Mouse (Mus musculus): Measurements from ENCODE around the gene Lonrf2. TPM values are rescaled to one million over a fixed set of nuclear protein-coding genes. Genes with fewer than 3 reads are reported as not detected.

Lonrf2 gene
- total and polyA plus RNA-seq, 3 experiments: not detected

DNA sequence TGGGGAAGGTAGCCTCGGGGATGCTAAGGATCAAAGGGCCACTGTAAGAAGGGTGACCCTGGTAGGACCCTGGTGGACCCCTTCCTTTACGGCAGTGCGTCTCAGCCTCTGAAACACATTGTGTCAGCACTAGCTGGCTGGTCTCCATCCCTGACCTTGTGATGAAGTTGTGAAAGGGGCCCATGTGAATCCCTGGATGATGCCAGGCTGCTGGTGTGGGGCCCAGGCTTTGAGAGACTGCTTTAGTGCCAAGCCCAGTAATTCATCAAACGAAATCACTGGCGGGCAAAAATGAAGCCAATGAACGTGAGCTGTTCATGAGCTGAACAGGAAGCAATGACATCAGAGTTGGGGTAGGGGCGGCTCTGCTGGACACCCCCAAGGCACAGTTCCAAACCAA lies 50.2 kb downstream of the Lonrf2 start:
- H3K9ac ChIP-seq (ENCODE audit: insufficient read depth, low read depth): no peak overlapping the region
- H3K27me3 ChIP-seq (replicated peaks): no peaks in the 10 kb centered on the region
- no peaks in the 10 kb centered on the region for H3K36me3 ChIP-seq (replicated peaks in 1 of 2; ENCODE audit: control insufficient read depth in 1 of 2, insufficient read depth in 1 of 2, low read length in 1 of 2)
- dilution Hi-C loops (cut with MboI; ENCODE audit: extremely low pct_ligation_motif_present, extremely low pct_unique_long_range_greater_than_20kb, low sequenced_read_pairs): no loop called here
- in situ Hi-C loops (cut with MboI; ENCODE audit: low pct_ligation_motif_present, low pct_unique_long_range_greater_than_20kb, low sequenced_read_pairs): loop anchor here (5.0 to 10.0 kb wide), 2 partner anchors 389 to 582 kb away; no protein-coding TSS in a partner anchor
- TF ChIP-seq MAFK (IDR thresholded peaks at IDR 0.05; ENCODE audit: insufficient replicate concordance, low read length) (no peak), ELF1 (IDR thresholded peaks at IDR 0.05; ENCODE audit: low read depth, low read length) (no peak), NRF1 (IDR thresholded peaks at IDR 0.05; ENCODE audit: low read depth, low read length) (no peak), GABPA (IDR thresholded peaks at IDR 0.05; ENCODE audit: insufficient replicate concordance, low read depth, low read length) (no peak), NELFE (IDR thresholded peaks at IDR 0.05; ENCODE audit: low read depth, low read length) (no peak), CHD1 (IDR thresholded peaks at IDR 0.05; ENCODE audit: low read depth, low read length) (no peak), E2F4 (IDR thresholded peaks at IDR 0.05; ENCODE audit: insufficient replicate concordance, low read depth, low read length) (no peak), SIN3A (IDR thresholded peaks at IDR 0.05; ENCODE audit: low read length) (no peak), BHLHE40 (IDR thresholded peaks at IDR 0.05; ENCODE audit: low read depth, low read length) (no peak)
- peaks cover 4 to 46% of the 10 kb centered on the region in 2 experiments; a peak in 2 of 4 replicates for H3K4me1 ChIP-seq (ENCODE audit: control insufficient read depth in 1 of 2, insufficient read depth in 2 of 2)
- no peak for DNase-seq (ENCODE audit: extremely low read depth)
- H3K79me2 ChIP-seq (replicated peaks; ENCODE audit: control insufficient read depth, extremely low read depth, insufficient read depth, poor library complexity, severe bottlenecking): no peaks in the 10 kb centered on the region
- H3K4me3 ChIP-seq (replicated peaks in 1 of 3; ENCODE audit: low read depth in 2 of 3, low read length in 2 of 3, poor library complexity in 1 of 3): no peak overlapping the region
- no peaks in the 10 kb centered on the region for H3K9me3 ChIP-seq (replicated peaks; ENCODE audit: low read length)
- no peak overlapping the region for H3K4me2 ChIP-seq (ENCODE audit: insufficient read depth, low read depth, poor library complexity, severe bottlenecking)
- no peak overlapping the region for H3K27ac ChIP-seq (ENCODE audit: insufficient read depth, low read depth)

DNA sequence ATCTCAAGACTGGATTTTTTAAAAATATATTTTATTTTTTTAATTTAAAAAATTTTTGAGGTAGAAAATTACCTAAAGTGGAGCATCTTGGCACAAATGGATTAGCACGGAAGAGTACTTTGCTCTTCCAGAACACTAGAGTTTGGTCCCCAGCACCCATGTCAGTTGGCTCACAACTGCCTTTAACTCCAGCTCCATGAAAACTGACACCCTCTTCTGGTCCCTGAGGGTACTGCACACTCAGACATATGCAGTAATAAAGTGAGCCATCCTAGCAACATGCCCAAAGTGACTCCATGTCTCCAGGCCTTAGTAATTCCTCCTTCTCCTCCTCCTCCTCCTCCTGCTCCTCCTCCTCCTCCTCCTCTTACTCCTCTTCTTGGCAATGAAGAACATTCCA lies 58.2 kb downstream of the Lonrf2 start:
- Histone ChIP-seq H3K9ac (ENCODE audit: insufficient read depth, low read depth) (no peak overlapping the region), H3K4me2 (ENCODE audit: insufficient read depth, low read depth, poor library complexity, severe bottlenecking) (no peak overlapping the region), H3K9me3 (replicated peaks; ENCODE audit: low read length) (peaks cover 16% of the 10 kb centered on the region), H3K27me3 (replicated peaks) (no peaks in the 10 kb centered on the region), H3K36me3 (replicated peaks in 1 of 2; ENCODE audit: control insufficient read depth in 1 of 2, insufficient read depth in 1 of 2, low read length in 1 of 2) (no peaks in the 10 kb centered on the region), H3K4me1 (ENCODE audit: control insufficient read depth in 1 of 2, insufficient read depth in 2 of 2) (peaks cover 16 to 69% of the 10 kb centered on the region in 2 experiments), H3K79me2 (replicated peaks; ENCODE audit: control insufficient read depth, extremely low read depth, insufficient read depth, poor library complexity, severe bottlenecking) (no peaks in the 10 kb centered on the region), H3K4me3 (replicated peaks in 1 of 3; ENCODE audit: low read depth in 2 of 3, low read length in 2 of 3, poor library complexity in 1 of 3) (no peak overlapping the region), H3K27ac (ENCODE audit: insufficient read depth, low read depth) (peak overlapping the region; percentile 91; the same call in 1 of the 2 replicates)
- in situ Hi-C loops (cut with MboI; ENCODE audit: low pct_ligation_motif_present, low pct_unique_long_range_greater_than_20kb, low sequenced_read_pairs): no loop called here
- dilution Hi-C loops (cut with MboI; ENCODE audit: extremely low pct_ligation_motif_present, extremely low pct_unique_long_range_greater_than_20kb, low sequenced_read_pairs): no loop called here
- TF ChIP-seq CTCF (conservative IDR thresholded peaks at IDR 0.05 in 1 of 2, IDR thresholded peaks at IDR 0.05 in 1 of 2; ENCODE audit: low read depth in 2 of 2, low read length in 2 of 2) (peak; percentile 40 to 44; a peak in 2 of 4 replicates), TBP (conservative IDR thresholded peaks at IDR 0.05; ENCODE audit: low read depth, low read length) (no peak), MAX (IDR thresholded peaks at IDR 0.05; ENCODE audit: low read length) (no peak), CHD2 (IDR thresholded peaks at IDR 0.05; ENCODE audit: low read length) (no peak), ZC3H11A (IDR thresholded peaks at IDR 0.05; ENCODE audit: low read depth, low read length) (no peak), PAX5 (IDR thresholded peaks at IDR 0.05; ENCODE audit: low read length) (no peak), RAD21 (IDR thresholded peaks at IDR 0.05; ENCODE audit: low read depth, low read length) (peak; percentile 2; the same call in 1 of the 2 replicates), USF2 (conservative IDR thresholded peaks at IDR 0.05; ENCODE audit: low read depth, low read length) (no peak), IRF4 (IDR thresholded peaks at IDR 0.05; ENCODE audit: low read depth, low read length) (no peak), HCFC1 (IDR thresholded peaks at IDR 0.05; ENCODE audit: low read depth, low read length) (no peak)
- DNase-seq (ENCODE audit: extremely low read depth): peak; percentile 66
